Mouse (Mus musculus): Measurements from ENCODE around the gene Gpa33. TPM values are rescaled to one million over a fixed set of nuclear protein-coding genes. Genes with fewer than 3 reads are reported as not detected.

Gene Gpa33
- total RNA-seq, 2 experiments from 2014 or later = not detected

- intact Hi-C loops (cut with DNase I) = no loop called here
- no peak for DNase-seq
- no peak for TF ChIP-seq CTCF (IDR thresholded peaks at IDR 0.05)
- Histone ChIP-seq H3K27ac (no peak overlapping the region), H3K4me3 (no peak overlapping the region)
These were observed 43.6 kb downstream of the Gpa33 start for GRCm38 (mm10) chr1:166173621-166174020.

- intact Hi-C loops (cut with DNase I) = no loop called here
- DNase-seq = no peak
- TF ChIP-seq CTCF (IDR thresholded peaks at IDR 0.05) = no peak
- Histone ChIP-seq H3K4me3 (no peak overlapping the region), H3K27ac (no peak overlapping the region)
These were observed 51.5 kb downstream of the Gpa33 start for GRCm38 (mm10) chr1:166181510-166181909.

DNA sequence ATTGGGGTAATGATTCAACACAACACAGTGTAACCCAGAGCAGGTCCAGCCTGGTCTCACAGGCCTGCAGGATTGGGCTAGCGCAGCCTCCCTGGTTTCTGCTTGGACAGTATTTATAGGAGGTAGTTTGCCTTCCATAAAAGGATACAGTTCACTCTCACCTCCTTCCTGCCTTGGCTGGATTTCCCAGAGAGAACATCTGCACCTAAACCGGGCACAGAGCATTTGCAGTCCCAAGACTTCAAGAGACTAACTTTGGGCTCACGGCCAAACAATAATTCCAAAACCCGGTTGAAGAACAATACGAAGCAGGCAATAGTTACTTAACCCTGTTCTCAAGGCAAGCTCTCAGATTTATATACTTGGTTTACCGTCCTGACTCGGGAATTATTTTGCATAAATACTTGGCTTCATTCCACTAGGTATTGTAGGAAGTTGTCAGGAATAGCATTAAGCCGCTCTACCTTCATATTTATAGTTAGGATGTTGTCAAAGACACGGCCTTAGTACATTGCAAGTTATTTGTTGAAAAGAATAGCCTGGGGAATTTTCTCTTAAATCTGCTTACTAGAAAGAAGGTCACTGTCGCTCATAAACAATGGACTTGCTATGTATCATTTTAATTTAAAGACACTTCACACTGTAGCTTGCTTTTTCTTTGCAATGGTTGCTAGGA is 53.1 kb downstream of the Gpa33 start:
- Histone ChIP-seq H3K4me3 (no peak overlapping the region), H3K27ac (no peak overlapping the region)
- no peak for DNase-seq
- TF ChIP-seq CTCF (IDR thresholded peaks at IDR 0.05) = no peak
- intact Hi-C loops (cut with DNase I) = no loop called here

GRCm38 (mm10) chr1:166184391-166185229 is 54.6 kb downstream of the Gpa33 start:
- no peak for TF ChIP-seq CTCF (IDR thresholded peaks at IDR 0.05)
- intact Hi-C loops (cut with DNase I) = no loop called here
- no peak for DNase-seq
- H3K27ac ChIP-seq = no peak overlapping the region
- H3K4me3 ChIP-seq = no peak overlapping the region

DNA sequence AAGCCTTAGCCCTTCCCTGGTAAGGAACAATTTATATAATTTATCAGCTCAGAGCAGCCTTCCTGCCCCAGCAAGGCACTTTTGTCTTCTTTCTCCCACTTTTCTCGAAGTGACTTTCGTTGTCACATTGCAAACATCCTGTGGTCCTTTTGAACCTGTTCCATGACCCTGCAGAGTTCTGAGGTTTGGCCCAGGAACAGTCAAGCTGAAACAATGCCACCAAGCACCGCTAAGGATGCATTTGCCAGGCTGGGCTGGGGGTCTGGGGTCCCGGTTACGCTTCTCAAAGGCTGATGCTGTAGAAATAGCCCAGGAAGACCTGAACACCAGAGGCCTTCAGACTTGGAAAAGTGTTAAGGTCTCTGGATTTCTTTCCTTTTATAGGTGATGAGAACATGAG is 55.3 kb downstream of the Gpa33 start:
- TF ChIP-seq CTCF (IDR thresholded peaks at IDR 0.05) = no peak
- intact Hi-C loops (cut with DNase I) = no loop called here
- DNase-seq = no peak
- no peak overlapping the region for H3K4me3 ChIP-seq
- H3K27ac ChIP-seq = no peak overlapping the region

GRCm38 (mm10) chr1:166189821-166190220 is 59.8 kb downstream of the Gpa33 start:
- no peak for DNase-seq
- intact Hi-C loops (cut with DNase I) = no loop called here
- TF ChIP-seq CTCF (IDR thresholded peaks at IDR 0.05) = no peak
- Histone ChIP-seq H3K27ac (no peak overlapping the region), H3K4me3 (no peak overlapping the region)

GRCm38 (mm10) chr1:166204171-166204570 is 74.1 kb downstream of the Gpa33 start:
- no peak for DNase-seq
- TF ChIP-seq CTCF (IDR thresholded peaks at IDR 0.05) = no peak
- no peak overlapping the region for H3K27ac ChIP-seq
- H3K4me3 ChIP-seq = no peak overlapping the region
- intact Hi-C loops (cut with DNase I) = no loop called here

DNA sequence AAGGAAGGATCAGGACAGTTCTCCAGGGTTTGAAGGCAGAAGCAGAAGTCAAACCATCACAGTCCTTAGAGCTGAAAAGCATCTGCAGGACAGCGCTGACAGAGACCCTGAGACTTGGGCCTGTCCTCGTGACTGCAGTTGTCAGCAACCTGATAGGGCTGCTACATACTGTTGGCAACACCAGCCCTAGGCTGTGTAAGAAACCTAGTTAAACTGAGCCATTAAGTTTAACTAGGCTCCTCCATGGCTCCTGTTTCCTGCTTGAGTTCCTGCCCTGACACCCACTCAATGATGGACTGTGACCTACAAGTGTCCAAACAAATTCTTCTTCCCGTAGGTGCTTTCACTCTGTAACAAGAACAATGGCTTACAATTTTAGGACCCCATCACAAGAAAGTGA is 75.1 kb downstream of the Gpa33 start:
- intact Hi-C loops (cut with DNase I) = no loop called here
- no peak for TF ChIP-seq CTCF (IDR thresholded peaks at IDR 0.05)
- DNase-seq = no peak
- Histone ChIP-seq H3K27ac (no peak overlapping the region), H3K4me3 (no peak overlapping the region)

DNA sequence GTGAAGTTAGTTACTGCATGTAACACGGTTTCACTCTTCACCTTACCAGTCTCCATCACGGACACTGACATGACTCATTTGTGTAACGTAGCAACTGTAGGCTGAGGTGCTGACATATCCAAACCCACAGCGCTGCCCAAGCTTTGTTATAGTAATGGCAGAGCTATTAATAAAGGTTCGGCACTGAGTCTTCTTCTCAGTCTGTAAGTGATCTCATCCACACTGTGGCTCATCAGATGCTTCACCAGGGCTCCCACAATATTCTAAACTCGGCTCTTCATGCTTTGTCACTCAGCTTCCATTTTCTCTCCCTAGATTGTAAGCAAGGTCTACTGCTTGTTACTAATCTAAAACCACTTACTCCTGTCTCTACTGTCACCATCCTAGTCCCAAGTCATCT is 79.3 kb downstream of the Gpa33 start:
- TF ChIP-seq CTCF (IDR thresholded peaks at IDR 0.05) = no peak
- Histone ChIP-seq H3K4me3 (no peak overlapping the region), H3K27ac (no peak overlapping the region)
- intact Hi-C loops (cut with DNase I) = no loop called here
- DNase-seq = no peak

DNA sequence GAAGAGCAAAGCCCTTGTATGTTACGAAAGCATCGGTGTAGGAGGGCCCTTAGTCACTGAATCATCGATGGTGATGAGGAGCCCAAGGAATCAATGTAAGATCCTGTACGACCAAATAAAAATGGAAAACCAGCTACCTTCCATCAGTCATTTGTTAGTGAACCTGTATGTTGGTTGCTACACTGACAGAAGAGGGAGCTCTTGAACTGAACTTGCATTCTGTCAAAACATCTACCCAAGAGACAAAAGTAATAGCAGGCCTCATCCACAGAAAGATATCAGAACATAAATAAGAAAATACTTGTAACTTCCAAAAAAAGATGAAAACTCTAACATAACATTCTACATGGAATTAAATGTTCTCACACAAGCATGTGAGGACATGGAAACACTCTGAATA is 84.1 kb downstream of the Gpa33 start:
- no peak for DNase-seq
- intact Hi-C loops (cut with DNase I) = no loop called here
- Histone ChIP-seq H3K4me3 (no peak overlapping the region), H3K27ac (no peak overlapping the region)
- TF ChIP-seq CTCF (IDR thresholded peaks at IDR 0.05) = peak; percentile 43

Other genes with a start within 250 kb of the Gpa33 start
- 1 to 10 TPM; 6.6 to 8.6 TPM for gene Pou2f1, start 127.6 kb upstream of the Gpa33 start, total RNA-seq (2021)
- 10 to 100 TPM; 68.9 to 69.3 TPM for gene Dusp27, start 2.3 kb upstream of the Gpa33 start, total RNA-seq (2021)
- not detected for gene Mael, start 108.5 kb downstream of the Gpa33 start, total RNA-seq (2021)
- 1 to 10 TPM; 1.3 to 2.5 TPM for gene Ildr2, start 123.9 kb downstream of the Gpa33 start, total RNA-seq (2021)
- 1 to 10 TPM; 5.1 to 6.1 TPM for gene Tada1, start 248.9 kb downstream of the Gpa33 start, total RNA-seq (2021)